Mouse (Mus musculus): Measurements from ENCODE around the gene Slc22a16. TPM values are rescaled to one million over a fixed set of nuclear protein-coding genes. Genes with fewer than 3 reads are reported as not detected.

Gene Slc22a16
- total and polyA plus RNA-seq, 3 experiments: not detected

Other genes starting within 250 kb of the Slc22a16 start
- 2.8 and 4.8 TPM in 2 replicates for gene Cdk19, start 230.8 kb upstream of the Slc22a16 start, total RNA-seq (2012; rRNA removed)
- gene Cdk19, start 230.8 kb upstream of the Slc22a16 start, polyA plus RNA-seq (2012; ENCODE audit: insufficient read depth in 1 of 2, insufficient read length in 2 of 2, low read depth in 1 of 2, low replicate concordance in 2 of 2, missing spikeins in 1 of 2): 1 to 10 TPM in 1 of 2 experiments, not detected in 1; 8.2 TPM
- gene Ddo, start 59.7 kb downstream of the Slc22a16 start, total RNA-seq (2012; rRNA removed): not detected in 2 replicates
- under 1 TPM in 1 of 2 experiments, not detected in 1; 0.04 TPM for gene Ddo, start 59.7 kb downstream of the Slc22a16 start, polyA plus RNA-seq (2012; ENCODE audit: insufficient read depth in 1 of 2, insufficient read length in 2 of 2, low read depth in 1 of 2, low replicate concordance in 2 of 2, missing spikeins in 1 of 2)
- not detected in 2 replicates for gene Mettl24, start 112.9 kb downstream of the Slc22a16 start, total RNA-seq (2012; rRNA removed)
- gene Mettl24, start 112.9 kb downstream of the Slc22a16 start, polyA plus RNA-seq (2012; ENCODE audit: insufficient read depth in 1 of 2, insufficient read length in 2 of 2, low read depth in 1 of 2, low replicate concordance in 2 of 2, missing spikeins in 1 of 2): not detected

Data from MEL (cell line).